Mouse (Mus musculus): ENCODE measurements around the gene Gpr176.
"Not testable (repeated sequence)": the region's sequence is repeated elsewhere in the genome, so short reads cannot be mapped to it uniquely, and the experiment has no call there.

Gpr176 gene

GRCm38 (mm10) chr2:118301041-118301545 lies 72.1 kb downstream of the Gpr176 start:
- DNase-seq (ENCODE audit: low spot score) = no peak

- DNase-seq (ENCODE audit: low spot score) = no peak
Measured at GRCm38 (mm10) chr2:118299981-118300380, 73.2 kb downstream of the Gpr176 start.

- DNase-seq (ENCODE audit: low spot score) = no peak
Measured at GRCm38 (mm10) chr2:118298601-118299000, 74.6 kb downstream of the Gpr176 start.

DNA sequence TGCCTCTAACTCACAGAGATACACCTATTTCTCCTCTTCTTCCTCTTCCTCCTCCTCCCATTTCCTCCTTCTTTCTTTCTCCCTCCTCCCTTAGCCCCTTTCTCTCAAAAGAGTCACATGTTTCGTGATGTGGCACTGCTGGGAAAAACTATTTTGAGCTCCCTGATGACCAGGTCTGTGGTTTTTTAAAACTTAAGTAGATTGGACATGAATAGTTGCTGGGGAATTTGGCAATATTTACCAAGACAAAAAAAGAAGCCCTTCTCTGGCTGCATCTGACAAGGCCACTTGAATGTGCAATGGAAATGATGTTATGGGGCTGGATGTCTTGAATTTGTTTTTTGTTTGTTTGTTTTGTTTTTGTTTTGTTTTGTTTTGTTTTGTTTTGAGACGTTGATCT lies 75.3 kb downstream of the Gpr176 start:
- DNase-seq (ENCODE audit: low spot score) = no peak

DNA sequence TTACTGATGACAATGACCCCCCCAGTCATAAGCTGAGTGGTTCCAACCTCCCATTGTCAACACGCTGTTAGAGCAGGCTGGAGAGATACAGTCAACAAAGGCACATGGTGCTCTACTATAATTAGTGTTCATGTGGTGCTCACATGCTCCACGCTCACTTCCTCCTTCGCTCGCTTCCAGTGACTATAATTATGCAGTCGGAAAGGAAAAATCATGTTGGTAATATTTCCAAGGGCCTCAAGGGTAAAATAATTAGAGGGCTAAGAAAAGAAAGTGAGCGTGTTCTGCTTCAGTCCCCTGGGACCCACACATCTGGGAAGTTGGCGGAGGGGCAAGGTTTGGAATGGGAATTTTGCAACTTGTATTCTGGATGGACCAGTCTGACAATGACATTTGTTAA lies 77.7 kb downstream of the Gpr176 start:
- DNase-seq (ENCODE audit: low spot score) = no peak

DNA sequence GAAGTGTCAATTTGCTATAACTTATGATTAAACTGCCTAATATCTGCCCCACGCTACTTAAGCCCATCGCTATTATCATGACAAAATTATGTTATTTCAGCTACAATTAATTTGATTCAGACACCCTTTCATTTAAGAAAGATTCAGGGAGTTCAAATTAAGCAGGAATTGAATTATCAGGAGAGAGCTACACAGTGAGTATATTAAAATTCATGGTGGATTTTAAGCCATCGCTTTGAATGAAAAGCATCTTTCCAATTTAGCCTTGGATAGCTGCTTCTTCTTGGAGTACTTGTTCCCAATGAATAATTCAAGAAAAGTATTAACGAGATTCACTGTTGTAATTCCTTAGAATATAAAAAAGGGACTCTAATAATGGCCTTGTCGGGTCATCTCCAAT lies 79.6 kb downstream of the Gpr176 start:
- no peak for DNase-seq (ENCODE audit: low spot score)

DNA sequence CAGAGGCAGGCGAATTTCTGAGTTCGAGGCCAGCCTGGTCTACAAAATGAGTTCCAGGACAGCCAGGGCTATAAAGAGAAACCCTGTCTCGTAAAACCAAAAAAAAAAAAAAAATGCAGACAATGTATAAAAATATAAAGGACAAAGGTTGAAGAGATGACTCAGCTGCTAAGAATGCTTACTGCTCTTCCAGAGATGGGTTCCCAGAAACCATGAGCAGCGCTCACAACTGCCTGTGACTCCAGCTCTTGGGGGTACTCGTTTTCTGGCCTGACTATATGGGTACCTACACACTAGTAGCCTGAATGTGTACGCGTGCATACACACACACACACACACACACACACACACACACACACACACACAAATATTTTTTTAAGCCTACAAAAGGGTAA lies 84.2 kb downstream of the Gpr176 start:
- DNase-seq (ENCODE audit: low spot score) = not testable (repeated sequence)

DNA sequence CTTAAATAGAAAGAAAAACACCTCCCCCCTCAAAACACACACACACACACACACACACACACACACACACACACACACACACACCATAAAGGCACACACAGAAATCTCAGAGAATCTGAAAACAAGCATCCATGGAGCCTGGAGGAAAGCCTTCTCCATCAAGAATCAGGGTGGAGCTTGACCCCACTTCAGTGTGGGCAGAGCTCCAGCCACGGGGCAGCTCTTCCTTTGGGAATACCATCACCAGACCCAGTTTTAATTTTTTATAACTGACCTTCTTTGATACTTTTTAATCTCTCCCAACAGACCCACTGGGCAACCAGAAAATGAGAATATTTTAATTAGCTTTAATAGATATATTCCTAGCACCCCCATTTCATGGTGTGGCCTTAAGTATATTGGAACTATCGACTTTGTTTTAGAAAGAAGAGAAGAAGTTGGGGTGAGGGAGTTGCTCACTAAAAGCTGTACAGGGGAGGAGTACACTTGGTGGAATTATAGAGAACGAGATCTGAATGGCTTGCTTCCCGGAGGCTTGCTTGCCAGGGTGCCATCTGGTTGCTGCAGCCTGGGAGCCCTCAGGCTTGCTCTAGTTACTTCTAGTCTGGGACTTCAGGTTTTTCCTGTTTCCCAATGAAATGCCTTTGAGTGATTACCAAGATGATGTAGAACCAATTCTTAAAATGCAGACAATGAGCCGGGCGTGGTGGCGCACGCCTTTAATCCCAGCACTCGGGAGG lies 84.7 kb downstream of the Gpr176 start:
- DNase-seq (ENCODE audit: low spot score) = no peak

- no peak for DNase-seq (ENCODE audit: low spot score)
Measured at GRCm38 (mm10) chr2:118287678-118288077, 85.5 kb downstream of the Gpr176 start.

DNA sequence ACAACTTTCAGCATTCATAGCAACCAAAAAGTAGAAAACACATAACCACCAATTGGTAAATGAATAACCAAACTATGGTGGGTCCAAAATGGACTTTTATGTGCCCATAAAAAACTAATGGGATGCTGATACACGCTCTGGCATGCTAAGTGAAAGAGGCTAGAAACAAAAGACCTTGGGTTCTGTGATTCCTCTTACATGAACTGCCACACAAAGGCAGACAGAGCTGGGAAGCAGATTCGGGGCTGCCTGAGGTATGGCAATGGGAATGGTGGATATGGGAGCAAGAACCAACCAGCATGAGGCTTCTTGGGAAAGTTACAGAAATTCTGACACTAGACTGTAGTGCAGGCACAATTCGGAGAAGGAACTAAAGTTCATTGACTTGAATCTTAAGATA lies 90.8 kb downstream of the Gpr176 start:
- no peak for DNase-seq (ENCODE audit: low spot score)

DNA sequence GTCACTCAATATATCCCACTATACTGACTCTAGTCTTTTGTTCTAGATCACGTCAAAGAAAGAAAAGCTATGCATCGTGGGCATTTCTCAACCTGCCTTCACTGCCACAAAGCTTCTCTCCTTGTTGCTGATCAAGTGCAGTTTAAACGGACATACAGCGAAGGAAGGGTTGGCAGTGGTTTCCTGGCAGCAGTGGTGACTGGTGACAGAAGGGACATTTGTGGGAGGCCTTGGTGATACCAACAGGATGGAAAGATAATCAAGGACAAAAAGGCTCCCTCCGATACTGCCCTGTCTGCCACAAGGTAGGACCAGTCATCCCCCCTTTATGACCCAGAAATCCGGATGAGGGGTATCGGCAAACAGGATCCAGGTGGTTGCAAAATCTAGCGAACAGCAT lies 95.0 kb downstream of the Gpr176 start:
- no peak for DNase-seq (ENCODE audit: low spot score)

- no peak for DNase-seq (ENCODE audit: low spot score)
Measured at GRCm38 (mm10) chr2:118271606-118272005, 101.6 kb downstream of the Gpr176 start.

DNA sequence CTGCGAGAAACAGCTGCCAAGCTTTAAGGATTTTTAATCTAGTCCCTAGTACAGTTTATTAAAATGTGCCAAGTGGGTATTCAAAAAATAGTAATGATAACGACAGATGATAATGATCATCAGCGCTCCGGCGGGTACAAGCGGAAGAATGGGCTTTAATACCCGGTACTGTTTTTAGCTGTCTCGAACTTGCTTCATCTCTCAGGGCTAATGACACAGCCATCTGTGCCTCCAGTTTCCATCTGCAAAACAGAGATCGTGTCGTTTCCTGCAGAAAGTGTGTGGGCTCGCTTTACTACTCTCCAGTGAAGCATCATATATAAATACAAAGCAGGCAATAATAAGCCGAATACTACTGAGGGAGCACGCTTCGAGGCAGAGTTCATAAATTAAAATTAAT lies 103.0 kb downstream of the Gpr176 start:
- no peak for DNase-seq (ENCODE audit: low spot score)

GRCm38 (mm10) chr2:118263914-118264201 lies 109.4 kb downstream of the Gpr176 start:
- no peak for DNase-seq (ENCODE audit: low spot score)

DNA sequence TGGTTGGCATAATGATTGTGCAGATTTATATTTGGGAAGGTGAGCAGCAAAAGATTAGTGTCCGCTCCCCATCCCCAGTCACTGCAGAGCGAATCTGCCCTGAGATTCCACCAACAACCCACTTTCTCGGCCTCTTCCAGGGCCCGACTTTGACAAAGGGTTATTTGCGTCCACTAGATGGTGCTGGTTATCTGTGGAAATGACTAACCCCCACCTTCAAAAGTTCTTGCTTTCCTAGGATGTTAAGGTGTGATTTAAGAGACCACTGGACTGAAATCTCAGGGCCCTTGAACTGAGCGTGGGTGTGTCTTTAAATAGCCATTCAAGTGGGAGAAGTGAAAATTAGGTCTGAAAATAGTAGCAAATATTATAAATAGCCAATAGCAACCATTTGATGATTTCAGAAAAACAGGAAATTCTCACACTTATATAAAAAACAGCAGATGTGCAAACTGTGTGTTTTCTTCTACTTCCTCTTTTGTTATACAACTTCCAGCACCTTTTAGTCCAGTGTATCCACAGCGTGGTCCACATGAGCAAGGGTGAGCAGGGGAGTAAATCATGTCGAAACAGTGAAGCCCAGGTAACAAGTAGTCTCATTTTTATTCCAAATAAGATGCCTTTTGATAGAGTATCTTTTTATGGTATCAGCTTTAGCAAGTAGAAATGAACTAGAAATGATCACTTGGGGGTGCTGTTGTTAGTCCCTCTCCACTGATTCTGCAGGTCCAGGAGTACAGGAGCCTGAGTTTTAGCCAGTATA lies 109.9 kb downstream of the Gpr176 start:
- peak; percentile 81 for DNase-seq (ENCODE audit: low spot score)

DNA sequence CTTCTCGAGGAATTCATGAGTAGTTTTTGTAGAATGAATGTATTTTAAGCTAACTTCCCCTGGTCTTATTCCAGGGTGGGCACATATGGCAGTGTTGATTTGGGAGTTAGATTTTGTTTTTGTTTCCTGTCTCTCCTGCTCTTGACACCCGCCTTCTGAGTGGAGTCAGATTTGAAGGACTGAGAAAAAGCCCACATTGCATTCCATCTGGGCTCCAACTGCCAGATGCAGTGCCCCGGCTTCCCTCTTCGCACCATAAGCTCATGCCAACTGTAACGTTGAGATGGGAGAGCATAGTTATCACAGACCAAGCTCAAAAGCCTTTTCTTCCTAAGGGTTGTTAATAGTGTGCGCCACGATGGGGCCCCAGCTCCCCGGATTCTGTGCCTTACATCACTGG lies 110.5 kb downstream of the Gpr176 start:
- DNase-seq (ENCODE audit: low spot score) = no peak

DNA sequence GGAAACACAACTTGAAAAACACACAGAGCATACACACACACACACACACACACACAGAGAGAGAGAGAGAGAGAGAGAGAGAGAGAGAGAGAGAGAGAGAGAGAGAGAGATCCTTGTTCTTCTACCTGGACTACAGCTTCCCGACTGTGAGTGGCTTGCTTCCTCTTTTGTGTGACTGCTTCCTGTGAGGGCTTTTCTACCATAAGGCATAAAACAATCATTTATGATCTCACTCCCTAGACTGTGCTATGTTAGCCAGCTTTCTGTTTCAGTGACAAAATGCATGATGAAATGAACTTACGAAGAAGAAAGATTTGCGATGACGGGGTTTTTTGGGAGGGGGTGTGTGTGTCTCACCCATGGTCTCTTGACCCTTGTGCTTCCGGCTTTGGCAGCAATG lies 113.5 kb downstream of the Gpr176 start:
- no peak for DNase-seq (ENCODE audit: low spot score)

GRCm38 (mm10) chr2:118257094-118257493 lies 116.1 kb downstream of the Gpr176 start:
- peak; percentile 45 for DNase-seq (ENCODE audit: low spot score)

GRCm38 (mm10) chr2:118256621-118257053 lies 116.6 kb downstream of the Gpr176 start, which contains the start of gene Fsip1:
Gene Fsip1, minus strand, starts transcription at chr2:118256966.
- DNase-seq (ENCODE audit: low spot score) = peak; percentile 88

- no peak for DNase-seq (ENCODE audit: low spot score)
Measured at GRCm38 (mm10) chr2:118254516-118254915, 118.7 kb downstream of the Gpr176 start.

DNA sequence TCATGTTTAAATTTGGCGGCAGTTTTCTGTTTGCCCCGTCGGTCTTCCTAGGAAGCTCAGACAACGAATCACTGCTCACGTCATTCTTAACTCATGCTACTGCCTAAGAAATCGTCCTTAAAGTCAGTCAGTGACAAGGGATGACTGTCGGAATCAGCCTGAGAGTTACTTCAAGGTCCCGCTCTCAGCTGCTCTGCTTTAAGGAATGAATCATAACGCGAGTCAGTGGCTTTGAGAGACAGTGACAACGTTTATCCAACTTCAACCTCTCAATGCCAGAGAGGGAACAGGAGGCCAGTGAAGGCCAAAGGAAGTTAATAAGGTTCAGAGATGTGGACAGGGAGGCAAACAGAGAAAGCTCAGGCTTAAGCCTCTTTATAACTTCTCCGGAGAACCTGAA lies 124.3 kb downstream of the Gpr176 start:
- no peak for DNase-seq (ENCODE audit: low spot score)

GRCm38 (mm10) chr2:118248016-118248415 lies 125.2 kb downstream of the Gpr176 start:
- DNase-seq (ENCODE audit: low spot score) = no peak

- DNase-seq (ENCODE audit: low spot score) = peak; percentile 90
Measured at GRCm38 (mm10) chr2:118245914-118246313, 127.3 kb downstream of the Gpr176 start.
